Mouse (Mus musculus): ENCODE data around the gene Gm28551.

Gm28551 gene

DNA sequence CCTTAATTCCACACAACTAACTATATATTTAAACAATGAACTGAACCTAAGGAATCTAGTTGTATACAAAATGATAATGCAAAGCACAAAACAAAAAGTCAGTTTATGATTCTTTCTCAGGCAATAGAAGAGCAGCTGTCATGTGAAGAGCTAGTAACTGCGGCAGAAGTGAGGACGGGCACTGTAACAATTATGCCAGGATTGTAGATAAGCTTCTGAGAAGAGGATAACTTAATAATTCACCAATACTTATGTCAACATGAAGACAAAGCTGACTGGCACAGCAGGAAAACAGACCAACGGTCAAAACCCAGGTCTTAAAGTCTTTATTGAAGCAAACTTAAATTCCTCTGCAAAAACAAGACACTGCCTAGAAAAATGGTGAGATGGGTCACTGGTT, 61.3 kb downstream of the Gm28551 start:
- in situ Hi-C loops (cut with MboI, MseI) = loop anchor here (10.0 kb wide), 1 partner anchor 236 kb away; no protein-coding TSS in a partner anchor

All from regulatory T cell (primary cell).